Mouse (Mus musculus): ENCODE measurements around the gene Cox4i1. TPM values are rescaled to one million over a fixed set of nuclear protein-coding genes. Genes with fewer than 3 reads are reported as not detected.

Cox4i1 gene
- polyA plus RNA-seq, 1 experiment from 2014 or later, result 1,295 TPM

Other genes with a start within 250 kb of the Cox4i1 start
- 106 and 125 TPM in 2 replicates for gene Gins2, start 78.9 kb upstream of the Cox4i1 start, polyA plus RNA-seq (2016; fragmentation: Nextera tagmentation; extraction: Ambion mirVana)
- 4.6 and 7.7 TPM in 2 replicates for gene 1190005I06Rik, start 20.6 kb upstream of the Cox4i1 start, polyA plus RNA-seq (2016; fragmentation: Nextera tagmentation; extraction: Ambion mirVana)
- 1.9 and 2.8 TPM in 2 replicates for gene Gm27021, start 143 bp upstream of the Cox4i1 start, polyA plus RNA-seq (2016; fragmentation: Nextera tagmentation; extraction: Ambion mirVana)
- gene Emc8, start 351 bp downstream of the Cox4i1 start, polyA plus RNA-seq (2016; fragmentation: Nextera tagmentation; extraction: Ambion mirVana), result 249 and 314 TPM in 2 replicates
- gene Irf8, start 68.1 kb downstream of the Cox4i1 start, polyA plus RNA-seq (2016; fragmentation: Nextera tagmentation; extraction: Ambion mirVana), result 2.1 and 4.5 TPM in 2 replicates